Mouse (Mus musculus): ENCODE measurements around the gene Hectd4.
"Not testable (repeated sequence)": the region's sequence is repeated elsewhere in the genome, so short reads cannot be mapped to it uniquely, and the experiment has no call there.

Gene Hectd4

GRCm38 (mm10) chr5:121206540-121206939 is 13.5 kb upstream of the Hectd4 start:
- no peak for DNase-seq (ENCODE audit: low spot score)

GRCm38 (mm10) chr5:121206984-121207383 is 13.0 kb upstream of the Hectd4 start:
- no peak for DNase-seq (ENCODE audit: low spot score)

GRCm38 (mm10) chr5:121209755-121210600 is 10.0 kb upstream of the Hectd4 start:
- no peak for DNase-seq (ENCODE audit: low spot score)

- no peak for DNase-seq (ENCODE audit: low spot score)
These were observed 9.5 kb upstream of the Hectd4 start for GRCm38 (mm10) chr5:121210601-121210924.

- DNase-seq (ENCODE audit: low spot score) = no peak
These were observed 7.9 kb upstream of the Hectd4 start for GRCm38 (mm10) chr5:121212108-121212507.

GRCm38 (mm10) chr5:121214707-121215106 is 5.3 kb upstream of the Hectd4 start:
- DNase-seq (ENCODE audit: low spot score) = no peak

GRCm38 (mm10) chr5:121215380-121216125 is 4.5 kb upstream of the Hectd4 start:
- DNase-seq (ENCODE audit: low spot score) = peak; percentile 80

GRCm38 (mm10) chr5:121216126-121216446 is 3.9 kb upstream of the Hectd4 start:
- DNase-seq (ENCODE audit: low spot score) = peak; percentile 94

- DNase-seq (ENCODE audit: low spot score) = not testable (repeated sequence)
These were observed 3.3 kb upstream of the Hectd4 start for GRCm38 (mm10) chr5:121216584-121217312.

- DNase-seq (ENCODE audit: low spot score) = no peak
These were observed 2.7 kb upstream of the Hectd4 start for GRCm38 (mm10) chr5:121217313-121217634.

- no peak for DNase-seq (ENCODE audit: low spot score)
These were observed 829 bp upstream of the Hectd4 start for GRCm38 (mm10) chr5:121219190-121219589.

GRCm38 (mm10) chr5:121220732-121221301 is 798 bp downstream of the Hectd4 start:
- DNase-seq (ENCODE audit: low spot score) = no peak

GRCm38 (mm10) chr5:121221328-121221850 is 1.4 kb downstream of the Hectd4 start:
- no peak for DNase-seq (ENCODE audit: low spot score)

- DNase-seq (ENCODE audit: low spot score) = not testable (repeated sequence)
These were observed 4.0 kb downstream of the Hectd4 start for GRCm38 (mm10) chr5:121224020-121224419.

GRCm38 (mm10) chr5:121224856-121225255 is 4.8 kb downstream of the Hectd4 start:
- DNase-seq (ENCODE audit: low spot score) = no peak

- DNase-seq (ENCODE audit: low spot score) = no peak
These were observed 5.8 kb downstream of the Hectd4 start for GRCm38 (mm10) chr5:121225854-121226253.

GRCm38 (mm10) chr5:121226406-121226805 is 6.4 kb downstream of the Hectd4 start:
- no peak for DNase-seq (ENCODE audit: low spot score)

GRCm38 (mm10) chr5:121226845-121227244 is 6.8 kb downstream of the Hectd4 start:
- DNase-seq (ENCODE audit: low spot score) = no peak

- not testable (repeated sequence) for DNase-seq (ENCODE audit: low spot score)
These were observed 7.3 kb downstream of the Hectd4 start for GRCm38 (mm10) chr5:121227330-121227729.

GRCm38 (mm10) chr5:121229182-121229581 is 9.2 kb downstream of the Hectd4 start:
- DNase-seq (ENCODE audit: low spot score) = no peak

- no peak for DNase-seq (ENCODE audit: low spot score)
These were observed 10.8 kb downstream of the Hectd4 start for GRCm38 (mm10) chr5:121230811-121231210.

GRCm38 (mm10) chr5:121232789-121233188 is 12.8 kb downstream of the Hectd4 start:
- no peak for DNase-seq (ENCODE audit: low spot score)

Data from c-Kit-positive CD71-positive TER-119-positive erythroid progenitor cells, embryonic 14.5 days (primary cell).